Mouse (Mus musculus): ENCODE data around the gene Gm42742. TPM values are rescaled to one million over a fixed set of nuclear protein-coding genes. Genes with fewer than 3 reads are reported as not detected.

Gene Gm42742
- polyA plus RNA-seq, 1 experiment = 2.2 TPM

- TF ChIP-seq POLR2A (IDR thresholded peaks at IDR 0.05; ENCODE audit: insufficient read depth, low read length) (no peak), CTCF (IDR thresholded peaks at IDR 0.05; ENCODE audit: low read depth, low read length) (no peak), EP300 (IDR thresholded peaks at IDR 0.05; ENCODE audit: insufficient read depth, low read depth, low read length) (no peak)
- no peak overlapping the region for H3K4me3 ChIP-seq (ENCODE audit: low read depth, low read length)
- no peak overlapping the region for H3K9ac ChIP-seq (ENCODE audit: low read depth, poor library complexity, severe bottlenecking)
- H3K36me3 ChIP-seq (ENCODE audit: control insufficient read depth, insufficient read depth, low read length, poor library complexity, severe bottlenecking) = peaks cover 14% of the 10 kb centered on the region; the same call in 1 of the 2 replicates
- H3K27me3 ChIP-seq (ENCODE audit: control insufficient read depth, insufficient read depth, low read length, poor library complexity, severe bottlenecking) = no peaks in the 10 kb centered on the region
- H3K9me3 ChIP-seq (replicated peaks; ENCODE audit: control insufficient read depth, insufficient read depth, low read length, poor library complexity, severe bottlenecking) = no peaks in the 10 kb centered on the region
- no peak overlapping the region for H3K27ac ChIP-seq (ENCODE audit: insufficient read depth, low read length)
- no peaks in the 10 kb centered on the region for H3K4me1 ChIP-seq (ENCODE audit: control insufficient read depth, insufficient read depth, low read length)
Observed at GRCm38 (mm10) chr7:126982054-126982453, 38.8 kb downstream of the Gm42742 start.

- H3K27ac ChIP-seq (ENCODE audit: insufficient read depth, low read length) = no peak overlapping the region
- TF ChIP-seq EP300 (IDR thresholded peaks at IDR 0.05; ENCODE audit: insufficient read depth, low read depth, low read length) (no peak), POLR2A (IDR thresholded peaks at IDR 0.05; ENCODE audit: insufficient read depth, low read length) (no peak), CTCF (IDR thresholded peaks at IDR 0.05; ENCODE audit: low read depth, low read length) (no peak)
Observed at GRCm38 (mm10) chr7:126981601-126982000, 39.3 kb downstream of the Gm42742 start.

GRCm38 (mm10) chr7:126978841-126979240 lies 42.1 kb downstream of the Gm42742 start:
- Histone ChIP-seq H3K27ac (ENCODE audit: insufficient read depth, low read length) (no peak overlapping the region), H3K4me3 (ENCODE audit: low read depth, low read length) (no peak overlapping the region), H3K4me1 (ENCODE audit: control insufficient read depth, insufficient read depth, low read length) (no peaks in the 10 kb centered on the region), H3K27me3 (ENCODE audit: control insufficient read depth, insufficient read depth, low read length, poor library complexity, severe bottlenecking) (no peaks in the 10 kb centered on the region), H3K9me3 (replicated peaks; ENCODE audit: control insufficient read depth, insufficient read depth, low read length, poor library complexity, severe bottlenecking) (no peaks in the 10 kb centered on the region), H3K36me3 (ENCODE audit: control insufficient read depth, insufficient read depth, low read length, poor library complexity, severe bottlenecking) (peaks cover 14% of the 10 kb centered on the region; the same call in 1 of the 2 replicates), H3K9ac (ENCODE audit: low read depth, poor library complexity, severe bottlenecking) (no peak overlapping the region)
- TF ChIP-seq POLR2A (IDR thresholded peaks at IDR 0.05; ENCODE audit: insufficient read depth, low read length) (no peak), EP300 (IDR thresholded peaks at IDR 0.05; ENCODE audit: insufficient read depth, low read depth, low read length) (no peak), CTCF (IDR thresholded peaks at IDR 0.05; ENCODE audit: low read depth, low read length) (no peak)

More at GRCm38 (mm10) chr7:126981601-126982000, 39.3 kb downstream of the Gm42742 start:
- Histone ChIP-seq H3K4me1 (ENCODE audit: control insufficient read depth, insufficient read depth, low read length) (no peaks in the 10 kb centered on the region), H3K4me3 (ENCODE audit: low read depth, low read length) (no peak overlapping the region), H3K36me3 (ENCODE audit: control insufficient read depth, insufficient read depth, low read length, poor library complexity, severe bottlenecking) (peaks cover 14% of the 10 kb centered on the region; the same call in 1 of the 2 replicates), H3K9me3 (replicated peaks; ENCODE audit: control insufficient read depth, insufficient read depth, low read length, poor library complexity, severe bottlenecking) (no peaks in the 10 kb centered on the region), H3K9ac (ENCODE audit: low read depth, poor library complexity, severe bottlenecking) (no peak overlapping the region), H3K27me3 (ENCODE audit: control insufficient read depth, insufficient read depth, low read length, poor library complexity, severe bottlenecking) (no peaks in the 10 kb centered on the region)

- no peak overlapping the region; the same call in 1 of the 2 replicates for H3K27ac ChIP-seq (ENCODE audit: insufficient read depth, low read length)
- peak overlapping the region; percentile 96 for H3K9ac ChIP-seq (ENCODE audit: low read depth, poor library complexity, severe bottlenecking)
- H3K36me3 ChIP-seq (ENCODE audit: control insufficient read depth, insufficient read depth, low read length, poor library complexity, severe bottlenecking) = peaks cover 14% of the 10 kb centered on the region; the same call in 1 of the 2 replicates
- TF ChIP-seq EP300 (IDR thresholded peaks at IDR 0.05; ENCODE audit: insufficient read depth, low read depth, low read length) = no peak
- no peak for TF ChIP-seq POLR2A (IDR thresholded peaks at IDR 0.05; ENCODE audit: insufficient read depth, low read length)
- TF ChIP-seq CTCF (IDR thresholded peaks at IDR 0.05; ENCODE audit: low read depth, low read length) = no peak
- no peaks in the 10 kb centered on the region for H3K9me3 ChIP-seq (replicated peaks; ENCODE audit: control insufficient read depth, insufficient read depth, low read length, poor library complexity, severe bottlenecking)
- H3K4me3 ChIP-seq (ENCODE audit: low read depth, low read length) = peak overlapping the region; percentile 92
- H3K4me1 ChIP-seq (ENCODE audit: control insufficient read depth, insufficient read depth, low read length) = no peaks in the 10 kb centered on the region
- H3K27me3 ChIP-seq (ENCODE audit: control insufficient read depth, insufficient read depth, low read length, poor library complexity, severe bottlenecking) = no peaks in the 10 kb centered on the region
Observed at GRCm38 (mm10) chr7:126976878-126977459, 43.9 kb downstream of the Gm42742 start.

- peak; percentile 66; the same call in 1 of the 2 replicates for TF ChIP-seq EP300 (IDR thresholded peaks at IDR 0.05; ENCODE audit: insufficient read depth, low read depth, low read length)
- TF ChIP-seq POLR2A (IDR thresholded peaks at IDR 0.05; ENCODE audit: insufficient read depth, low read length) = no peak
- peak; percentile 88 for TF ChIP-seq CTCF (IDR thresholded peaks at IDR 0.05; ENCODE audit: low read depth, low read length)
- Histone ChIP-seq H3K4me1 (ENCODE audit: control insufficient read depth, insufficient read depth, low read length) (no peaks in the 10 kb centered on the region), H3K9ac (ENCODE audit: low read depth, poor library complexity, severe bottlenecking) (peak within 1 kb of the TSS; percentile 96), H3K4me3 (ENCODE audit: low read depth, low read length) (peak within 1 kb of the TSS; percentile 92), H3K27ac (ENCODE audit: insufficient read depth, low read length) (peak within 1 kb of the TSS; percentile 62), H3K27me3 (ENCODE audit: control insufficient read depth, insufficient read depth, low read length, poor library complexity, severe bottlenecking) (no peaks in the 10 kb centered on the region), H3K9me3 (replicated peaks; ENCODE audit: control insufficient read depth, insufficient read depth, low read length, poor library complexity, severe bottlenecking) (no peaks in the 10 kb centered on the region), H3K36me3 (ENCODE audit: control insufficient read depth, insufficient read depth, low read length, poor library complexity, severe bottlenecking) (peaks cover 14% of the 10 kb centered on the region; the same call in 1 of the 2 replicates)
Observed at GRCm38 (mm10) chr7:126975950-126976866, 44.7 kb downstream of the Gm42742 start, which contains the start of gene Cdiptos. Cdiptos (minus strand) TSS chr7:126976098.

GRCm38 (mm10) chr7:126975893-126975949 lies 45.2 kb downstream of the Gm42742 start, which contains the start of gene Cdipt:
Cdipt (plus strand) TSS chr7:126975914.
- TF ChIP-seq CTCF (IDR thresholded peaks at IDR 0.05; ENCODE audit: low read depth, low read length) (no peak), EP300 (IDR thresholded peaks at IDR 0.05; ENCODE audit: insufficient read depth, low read depth, low read length) (no peak), POLR2A (IDR thresholded peaks at IDR 0.05; ENCODE audit: insufficient read depth, low read length) (no peak)
- Histone ChIP-seq H3K27me3 (ENCODE audit: control insufficient read depth, insufficient read depth, low read length, poor library complexity, severe bottlenecking) (no peaks in the 10 kb centered on the region), H3K9ac (ENCODE audit: low read depth, poor library complexity, severe bottlenecking) (peak within 1 kb of the TSS; percentile 96), H3K36me3 (ENCODE audit: control insufficient read depth, insufficient read depth, low read length, poor library complexity, severe bottlenecking) (peaks cover 14% of the 10 kb centered on the region; the same call in 1 of the 2 replicates), H3K27ac (ENCODE audit: insufficient read depth, low read length) (peak within 1 kb of the TSS; percentile 62), H3K9me3 (replicated peaks; ENCODE audit: control insufficient read depth, insufficient read depth, low read length, poor library complexity, severe bottlenecking) (no peaks in the 10 kb centered on the region), H3K4me1 (ENCODE audit: control insufficient read depth, insufficient read depth, low read length) (no peaks in the 10 kb centered on the region), H3K4me3 (ENCODE audit: low read depth, low read length) (peak within 1 kb of the TSS; percentile 92)

Measured in ES-Bruce4 (cell line).